Mouse (Mus musculus): ENCODE data around the gene Ap3b2.

Ap3b2 gene

GRCm38 (mm10) chr7:81476833-81477232 is 16.9 kb downstream of the Ap3b2 start:
- no peak for DNase-seq (ENCODE audit: low spot score)

- no peak for DNase-seq (ENCODE audit: low spot score)
Observed at GRCm38 (mm10) chr7:81475221-81475620, 18.5 kb downstream of the Ap3b2 start.

- no peak for DNase-seq (ENCODE audit: low spot score)
Observed at GRCm38 (mm10) chr7:81464906-81465450, 28.7 kb downstream of the Ap3b2 start.

GRCm38 (mm10) chr7:81464116-81464515 is 29.6 kb downstream of the Ap3b2 start:
- no peak for DNase-seq (ENCODE audit: low spot score)

GRCm38 (mm10) chr7:81462815-81463214 is 30.9 kb downstream of the Ap3b2 start:
- DNase-seq (ENCODE audit: low spot score), result no peak

- no peak for DNase-seq (ENCODE audit: low spot score)
Observed at GRCm38 (mm10) chr7:81455155-81455651, 38.5 kb downstream of the Ap3b2 start, which contains the start of gene Cpeb1. Gene Cpeb1 (minus strand): TSS chr7:81455465.

- no peak for DNase-seq (ENCODE audit: low spot score)
Observed at GRCm38 (mm10) chr7:81454331-81455039, 39.2 kb downstream of the Ap3b2 start.

GRCm38 (mm10) chr7:81453443-81454274 is 40.1 kb downstream of the Ap3b2 start:
- no peak for DNase-seq (ENCODE audit: low spot score)

GRCm38 (mm10) chr7:81452971-81453441 is 40.7 kb downstream of the Ap3b2 start:
- no peak for DNase-seq (ENCODE audit: low spot score)
